Mouse (Mus musculus): ENCODE measurements around the gene Filip1. TPM values are rescaled to one million over a fixed set of nuclear protein-coding genes. Genes with fewer than 3 reads are reported as not detected.

Filip1 gene
- polyA plus RNA-seq, 1 experiment from 2014 or later = 19.8 TPM

GRCm38 (mm10) chr9:79993066-79993465 lies 19.6 kb downstream of the Filip1 start:
- Histone ChIP-seq H3K36me3 (ENCODE audit: control insufficient read depth, insufficient read depth, low read length) (no peaks in the 10 kb centered on the region), H3K4me1 (ENCODE audit: control insufficient read depth, insufficient read depth, low read length) (no peaks in the 10 kb centered on the region), H3K27ac (ENCODE audit: low read depth, low read length) (no peak overlapping the region), H3K27me3 (ENCODE audit: control insufficient read depth, insufficient read depth, low read length) (no peaks in the 10 kb centered on the region), H3K4me3 (ENCODE audit: low read depth, low read length) (no peak overlapping the region), H3K9ac (ENCODE audit: low read depth, low read length) (no peak overlapping the region), H3K9me3 (replicated peaks; ENCODE audit: control insufficient read depth, low read length) (no peaks in the 10 kb centered on the region), H3K4me2 (no peak overlapping the region)
- no peak for ATAC-seq (replicated peaks; ENCODE audit: insufficient number of reproducible peaks, low FRiP score, low TSS enrichment)
- 66% methylated on average over 4 of the region's 4 CpGs for WGBS (ENCODE audit: insufficient replicate concordance)

- no peak for ATAC-seq (replicated peaks; ENCODE audit: insufficient number of reproducible peaks, low FRiP score, low TSS enrichment)
- Histone ChIP-seq H3K9ac (ENCODE audit: low read depth, low read length) (no peak overlapping the region), H3K27ac (ENCODE audit: low read depth, low read length) (no peak overlapping the region), H3K36me3 (ENCODE audit: control insufficient read depth, insufficient read depth, low read length) (no peaks in the 10 kb centered on the region), H3K4me3 (ENCODE audit: low read depth, low read length) (no peak overlapping the region), H3K4me1 (ENCODE audit: control insufficient read depth, insufficient read depth, low read length) (no peaks in the 10 kb centered on the region), H3K9me3 (replicated peaks; ENCODE audit: control insufficient read depth, low read length) (no peaks in the 10 kb centered on the region), H3K27me3 (ENCODE audit: control insufficient read depth, insufficient read depth, low read length) (no peaks in the 10 kb centered on the region), H3K4me2 (no peak overlapping the region; the same call in 1 of the 2 replicates)
- WGBS (ENCODE audit: insufficient replicate concordance) = 65% methylated on average over 16 of the region's 16 CpGs
Measured at GRCm38 (mm10) chr9:79990456-79991017, 22.1 kb downstream of the Filip1 start.

- Histone ChIP-seq H3K27me3 (ENCODE audit: control insufficient read depth, insufficient read depth, low read length) (no peaks in the 10 kb centered on the region), H3K4me2 (no peak overlapping the region), H3K9ac (ENCODE audit: low read depth, low read length) (no peak overlapping the region), H3K27ac (ENCODE audit: low read depth, low read length) (no peak overlapping the region), H3K9me3 (replicated peaks; ENCODE audit: control insufficient read depth, low read length) (no peaks in the 10 kb centered on the region), H3K36me3 (ENCODE audit: control insufficient read depth, insufficient read depth, low read length) (no peaks in the 10 kb centered on the region), H3K4me1 (ENCODE audit: control insufficient read depth, insufficient read depth, low read length) (no peaks in the 10 kb centered on the region), H3K4me3 (ENCODE audit: low read depth, low read length) (no peak overlapping the region)
- 84% methylated on average over 1 of the region's 1 CpGs for WGBS (ENCODE audit: insufficient replicate concordance)
- ATAC-seq (replicated peaks; ENCODE audit: insufficient number of reproducible peaks, low FRiP score, low TSS enrichment) = no peak
Measured at GRCm38 (mm10) chr9:79989703-79990102, 22.9 kb downstream of the Filip1 start.

GRCm38 (mm10) chr9:79989061-79989460 lies 23.6 kb downstream of the Filip1 start:
- no peak overlapping the region for H3K27ac ChIP-seq (ENCODE audit: low read depth, low read length)
- H3K4me3 ChIP-seq (ENCODE audit: low read depth, low read length) = no peak overlapping the region
- 81% methylated on average over 1 of the region's 1 CpGs for WGBS (ENCODE audit: insufficient replicate concordance)
- H3K36me3 ChIP-seq (ENCODE audit: control insufficient read depth, insufficient read depth, low read length) = no peaks in the 10 kb centered on the region
- H3K9me3 ChIP-seq (replicated peaks; ENCODE audit: control insufficient read depth, low read length) = no peaks in the 10 kb centered on the region
- no peaks in the 10 kb centered on the region for H3K4me1 ChIP-seq (ENCODE audit: control insufficient read depth, insufficient read depth, low read length)
- no peaks in the 10 kb centered on the region for H3K27me3 ChIP-seq (ENCODE audit: control insufficient read depth, insufficient read depth, low read length)
- H3K9ac ChIP-seq (ENCODE audit: low read depth, low read length) = no peak overlapping the region
- no peak for ATAC-seq (replicated peaks; ENCODE audit: insufficient number of reproducible peaks, low FRiP score, low TSS enrichment)
- H3K4me2 ChIP-seq = no peak overlapping the region

- Histone ChIP-seq H3K27me3 (ENCODE audit: control insufficient read depth, insufficient read depth, low read length) (no peaks in the 10 kb centered on the region), H3K4me2 (no peak overlapping the region), H3K9ac (ENCODE audit: low read depth, low read length) (no peak overlapping the region), H3K9me3 (replicated peaks; ENCODE audit: control insufficient read depth, low read length) (no peaks in the 10 kb centered on the region), H3K36me3 (ENCODE audit: control insufficient read depth, insufficient read depth, low read length) (no peaks in the 10 kb centered on the region), H3K4me1 (ENCODE audit: control insufficient read depth, insufficient read depth, low read length) (peaks cover 5% of the 10 kb centered on the region; the same call in 1 of the 2 replicates), H3K27ac (ENCODE audit: low read depth, low read length) (no peak overlapping the region), H3K4me3 (ENCODE audit: low read depth, low read length) (no peak overlapping the region)
- ATAC-seq (replicated peaks; ENCODE audit: insufficient number of reproducible peaks, low FRiP score, low TSS enrichment) = no peak
- 85% methylated on average over 10 of the region's 10 CpGs for WGBS (ENCODE audit: insufficient replicate concordance)
Measured at GRCm38 (mm10) chr9:79983244-79983643, 29.4 kb downstream of the Filip1 start.

GRCm38 (mm10) chr9:79979274-79979673 lies 33.4 kb downstream of the Filip1 start:
- H3K4me2 ChIP-seq = no peak overlapping the region
- no peaks in the 10 kb centered on the region for H3K27me3 ChIP-seq (ENCODE audit: control insufficient read depth, insufficient read depth, low read length)
- whole genome bisulfite sequencing (ENCODE audit: insufficient replicate concordance) = 89% methylated on average over 2 of the region's 2 CpGs
- ATAC-seq (replicated peaks; ENCODE audit: insufficient number of reproducible peaks, low FRiP score, low TSS enrichment) = no peak
- no peak overlapping the region for H3K4me3 ChIP-seq (ENCODE audit: low read depth, low read length)
- no peak overlapping the region for H3K9ac ChIP-seq (ENCODE audit: low read depth, low read length)
- no peaks in the 10 kb centered on the region for H3K9me3 ChIP-seq (replicated peaks; ENCODE audit: control insufficient read depth, low read length)
- H3K27ac ChIP-seq (ENCODE audit: low read depth, low read length) = no peak overlapping the region
- no peaks in the 10 kb centered on the region for H3K36me3 ChIP-seq (ENCODE audit: control insufficient read depth, insufficient read depth, low read length)
- H3K4me1 ChIP-seq (ENCODE audit: control insufficient read depth, insufficient read depth, low read length) = peaks cover 15% of the 10 kb centered on the region

- no peaks in the 10 kb centered on the region for H3K27me3 ChIP-seq (ENCODE audit: control insufficient read depth, insufficient read depth, low read length)
- peaks cover 15% of the 10 kb centered on the region for H3K4me1 ChIP-seq (ENCODE audit: control insufficient read depth, insufficient read depth, low read length)
- WGBS (ENCODE audit: insufficient replicate concordance) = 50% methylated on average over 12 of the region's 12 CpGs
- peak overlapping the region; percentile 99 for H3K27ac ChIP-seq (ENCODE audit: low read depth, low read length)
- peak overlapping the region; percentile 62 for H3K9ac ChIP-seq (ENCODE audit: low read depth, low read length)
- no peaks in the 10 kb centered on the region for H3K36me3 ChIP-seq (ENCODE audit: control insufficient read depth, insufficient read depth, low read length)
- H3K4me2 ChIP-seq = peak overlapping the region; percentile 69
- no peaks in the 10 kb centered on the region for H3K9me3 ChIP-seq (replicated peaks; ENCODE audit: control insufficient read depth, low read length)
- no peak for ATAC-seq (replicated peaks; ENCODE audit: insufficient number of reproducible peaks, low FRiP score, low TSS enrichment)
- peak overlapping the region; percentile 58 for H3K4me3 ChIP-seq (ENCODE audit: low read depth, low read length)
Measured at GRCm38 (mm10) chr9:79978228-79979024, 34.2 kb downstream of the Filip1 start.

GRCm38 (mm10) chr9:79977549-79977971 lies 35.1 kb downstream of the Filip1 start:
- Histone ChIP-seq H3K9ac (ENCODE audit: low read depth, low read length) (peak overlapping the region; percentile 88), H3K36me3 (ENCODE audit: control insufficient read depth, insufficient read depth, low read length) (no peaks in the 10 kb centered on the region), H3K4me2 (peak overlapping the region; percentile 69), H3K9me3 (replicated peaks; ENCODE audit: control insufficient read depth, low read length) (no peaks in the 10 kb centered on the region), H3K27ac (ENCODE audit: low read depth, low read length) (peak overlapping the region; percentile 99), H3K27me3 (ENCODE audit: control insufficient read depth, insufficient read depth, low read length) (no peaks in the 10 kb centered on the region), H3K4me1 (ENCODE audit: control insufficient read depth, insufficient read depth, low read length) (peaks cover 22% of the 10 kb centered on the region), H3K4me3 (ENCODE audit: low read depth, low read length) (peak overlapping the region; percentile 58)
- peak; percentile 84 for ATAC-seq (replicated peaks; ENCODE audit: insufficient number of reproducible peaks, low FRiP score, low TSS enrichment)
- 1% methylated on average over 13 of the region's 13 CpGs for WGBS (ENCODE audit: insufficient replicate concordance)
